Mouse (Mus musculus) embryonic facial prominence, embryonic 11.5 days (tissue): Measurements from ENCODE around the gene Scn2a. TPM values are rescaled to one million over a fixed set of nuclear protein-coding genes. Genes with fewer than 3 reads are reported as not detected.

Experiments used
- ATAC-seq: fragments of 200-750 bp; cut with Nextera tagmentation; replicated peaks from 2 replicates; pipeline ENCODE4 v1.8.0; 2017; ENCODE audit warnings: low read depth; ENCODE audit not compliant: insufficient number of reproducible peaks, low FRiP score, low TSS enrichment
- DNase-seq: peaks from one replicate; pipeline ENCODE4 v3.0.0-alpha.2; 2015; ENCODE audit warnings: low spot score
- H3K27ac ChIP-seq: fragments of 300-500 bp; sonication (generic); replicated peaks from 2 replicates; pipeline ENCODE4 v1.5.1; 2014; ENCODE audit warnings: mild to moderate bottlenecking, low read depth, low read length, control low read depth
- H3K27me3 ChIP-seq: fragments of 300-500 bp; sonication (generic); 2 replicates; pipeline ENCODE4 v1.6.1; 2014; ENCODE audit warnings: mild to moderate bottlenecking, low read length, moderate library complexity, mixed read lengths; ENCODE audit not compliant: control insufficient read depth, insufficient read depth
- H3K36me3 ChIP-seq: fragments of 300-500 bp; sonication (generic); replicated peaks from 2 replicates; pipeline ENCODE4 v1.6.1; 2014; ENCODE audit warnings: low read depth, mild to moderate bottlenecking, low read length, moderate library complexity, mixed read lengths; ENCODE audit not compliant: control insufficient read depth, insufficient read depth
- H3K4me1 ChIP-seq: fragments of 300-500 bp; sonication (generic); 2 replicates; pipeline ENCODE4 v1.6.1; 2014; ENCODE audit warnings: low read length, mixed read lengths; ENCODE audit not compliant: control insufficient read depth, insufficient read depth
- H3K4me2 ChIP-seq: fragments of 300-500 bp; sonication (generic); 2 replicates; pipeline ENCODE4 v1.6.1; 2014; ENCODE audit warnings: low read depth, mild to moderate bottlenecking, control low read depth, low read length, moderate library complexity
- H3K4me3 ChIP-seq: fragments of 300-500 bp; sonication (generic); 2 replicates; pipeline ENCODE4 v1.5.1; 2014; ENCODE audit warnings: low read depth, low read length, control low read depth
- H3K9ac ChIP-seq: fragments of 300-500 bp; sonication (generic); replicated peaks from 2 replicates; pipeline ENCODE4 v1.6.1; 2014; ENCODE audit warnings: mild to moderate bottlenecking, control low read depth, low read length
- H3K9me3 ChIP-seq: fragments of 300-500 bp; sonication (generic); replicated peaks from 2 replicates; pipeline ENCODE4 v1.6.1; 2016; ENCODE audit warnings: mild to moderate bottlenecking, low read length, inconsistent platforms, mixed read lengths; ENCODE audit not compliant: control insufficient read depth
- WGBS: fragments of 180-500 bp; shearing (Covaris S2); extraction: QIAGEN DNeasy Blood & Tissue Kit; methylation state at CpG from one replicate; pipeline ENCODE4 v1.1.7; 2014; 5-methylcytosine and 5-hydroxymethylcytosine counted together
- polyA plus RNA-seq: library from polyadenylated mRNA; unstranded; fragments of >200 nt; fragmentation: Nextera tagmentation; extraction: Ambion mirVana; gene quantifications from 2 replicates; pipeline ENCODE4 v1.2.1, GENCODE M21; 2014

The Scn2a gene
- 5.5 and 5.8 TPM in 2 replicates for polyA plus RNA-seq

DNA sequence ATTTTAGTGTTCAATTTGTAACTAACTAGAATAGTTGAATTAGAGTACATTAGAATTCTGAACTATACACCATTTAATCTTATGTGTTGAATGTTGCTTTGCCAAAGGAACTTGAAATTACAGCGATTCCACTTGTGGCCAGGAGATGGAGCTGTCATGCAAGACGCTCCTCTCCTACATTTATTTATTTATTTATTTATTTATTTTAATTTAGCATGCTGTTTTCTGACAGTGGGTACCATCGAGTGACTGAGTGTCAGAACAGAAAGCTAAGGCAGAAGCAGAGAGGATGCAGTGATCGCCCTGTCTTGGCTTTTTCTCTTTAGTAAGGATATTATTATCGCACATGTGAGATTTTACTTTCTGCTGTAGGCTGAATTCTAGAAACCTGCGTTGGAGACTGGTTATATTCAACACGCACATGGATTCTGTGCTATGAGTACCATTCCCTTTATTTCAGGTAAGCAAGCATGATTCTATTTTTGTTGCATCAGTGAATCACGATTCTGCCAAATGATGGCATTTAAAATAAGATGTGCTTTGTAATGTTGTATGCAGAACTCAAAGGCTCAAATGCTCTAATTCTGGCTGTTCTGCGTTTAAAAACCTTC lies at the start of gene Scn2a:
Gene Scn2a (plus strand): TSS at position 216 of the 611 bp plus-strand sequence.
- WGBS: 52% methylated on average over 9 of the region's 9 CpGs
- Histone ChIP-seq H3K4me2 (no peak within 1 kb of the TSS), H3K27me3 (no peaks in the 10 kb centered on the region), H3K9ac (no peak within 1 kb of the TSS), H3K4me1 (no peaks in the 10 kb centered on the region), H3K27ac (no peak within 1 kb of the TSS), H3K4me3 (no peak within 1 kb of the TSS), H3K9me3 (no peaks in the 10 kb centered on the region), H3K36me3 (no peaks in the 10 kb centered on the region)
- DNase-seq (peak; percentile 68), ATAC-seq (no peak)

DNA sequence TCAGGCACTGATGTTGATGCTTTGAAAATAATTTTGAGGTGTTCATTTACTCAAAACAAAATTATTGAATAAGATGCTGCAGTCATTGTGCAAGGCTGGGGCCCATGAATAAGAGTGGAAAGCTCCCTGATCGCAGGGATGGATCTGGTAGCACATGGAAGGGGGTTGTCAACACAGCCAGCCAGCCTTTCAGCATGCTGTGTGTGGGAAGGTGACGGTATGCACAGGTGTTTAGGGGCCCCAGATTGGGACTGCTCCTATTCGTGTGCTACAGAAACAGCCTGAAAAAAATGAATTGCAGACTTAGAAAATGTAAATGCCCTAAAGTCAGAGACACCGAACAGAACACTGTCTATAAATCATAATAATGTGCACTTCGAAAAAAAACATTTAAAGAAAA lies 32.9 kb upstream of the Scn2a start:
- 89% methylated on average over 5 of the region's 5 CpGs for whole genome bisulfite sequencing
- no peak for ATAC-seq
- Histone ChIP-seq H3K4me2 (no peak overlapping the region), H3K27ac (no peak overlapping the region), H3K9me3 (no peaks in the 10 kb centered on the region), H3K9ac (no peak overlapping the region), H3K4me3 (no peak overlapping the region), H3K36me3 (no peaks in the 10 kb centered on the region), H3K27me3 (no peaks in the 10 kb centered on the region), H3K4me1 (no peaks in the 10 kb centered on the region)
- no peak for DNase-seq

DNA sequence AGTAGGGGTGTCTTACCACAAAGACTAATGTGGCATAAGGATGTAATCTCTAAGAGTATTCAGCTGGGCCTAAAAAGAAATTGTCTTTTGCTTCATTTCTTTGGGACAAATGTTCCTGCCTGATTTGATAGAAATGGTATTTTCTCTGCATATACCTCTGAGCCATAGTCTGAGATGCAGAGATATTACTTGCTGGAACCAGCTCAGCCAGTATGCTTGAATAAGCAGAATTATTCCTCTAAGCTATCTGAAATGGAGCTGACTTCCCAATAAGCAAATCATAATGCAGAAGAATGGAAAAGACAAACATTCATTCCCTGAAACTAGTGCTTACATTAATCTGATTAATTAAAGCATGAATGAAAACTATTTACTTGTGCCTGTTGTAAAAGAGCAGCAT lies 12.8 kb upstream of the Scn2a start:
- H3K27ac ChIP-seq: no peak overlapping the region
- no peak for DNase-seq

DNA sequence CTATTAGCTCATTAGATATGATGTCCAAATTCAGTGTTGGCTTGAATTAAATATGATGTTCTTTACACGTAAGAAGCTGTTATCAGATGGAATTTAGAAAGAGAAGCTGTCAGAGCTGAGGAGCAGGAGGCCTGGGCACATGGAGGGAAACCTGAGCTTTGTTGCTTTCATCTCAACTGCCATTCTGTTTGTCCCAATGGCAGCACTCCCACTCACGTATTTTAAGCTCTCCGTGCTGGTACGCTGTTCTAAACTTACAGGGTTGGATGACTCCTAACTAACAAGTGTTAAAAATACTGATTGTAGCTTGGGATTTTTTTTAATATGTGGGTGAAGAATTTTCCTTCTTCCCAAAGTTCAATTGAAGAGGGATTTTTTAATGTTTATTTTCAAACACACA lies 8.7 kb upstream of the Scn2a start:
- no peak overlapping the region for H3K27ac ChIP-seq
- DNase-seq (no peak), ATAC-seq (no peak)
- no peak overlapping the region for H3K9ac ChIP-seq
- H3K9me3 ChIP-seq: no peaks in the 10 kb centered on the region
- no peaks in the 10 kb centered on the region for H3K36me3 ChIP-seq
- H3K4me2 ChIP-seq: no peak overlapping the region
- H3K4me3 ChIP-seq: no peak overlapping the region
- WGBS: 75% methylated on average over 4 of the region's 4 CpGs
- no peaks in the 10 kb centered on the region for H3K27me3 ChIP-seq
- H3K4me1 ChIP-seq: no peaks in the 10 kb centered on the region

More for the DNA sequence above, 12.8 kb upstream of the Scn2a start:
- no peak overlapping the region for H3K4me3 ChIP-seq
- H3K4me2 ChIP-seq: no peak overlapping the region
- no peak overlapping the region for H3K9ac ChIP-seq
- no peaks in the 10 kb centered on the region for H3K4me1 ChIP-seq
- H3K36me3 ChIP-seq: no peaks in the 10 kb centered on the region
- ATAC-seq: no peak
- H3K9me3 ChIP-seq: no peaks in the 10 kb centered on the region
- H3K27me3 ChIP-seq: no peaks in the 10 kb centered on the region

DNA sequence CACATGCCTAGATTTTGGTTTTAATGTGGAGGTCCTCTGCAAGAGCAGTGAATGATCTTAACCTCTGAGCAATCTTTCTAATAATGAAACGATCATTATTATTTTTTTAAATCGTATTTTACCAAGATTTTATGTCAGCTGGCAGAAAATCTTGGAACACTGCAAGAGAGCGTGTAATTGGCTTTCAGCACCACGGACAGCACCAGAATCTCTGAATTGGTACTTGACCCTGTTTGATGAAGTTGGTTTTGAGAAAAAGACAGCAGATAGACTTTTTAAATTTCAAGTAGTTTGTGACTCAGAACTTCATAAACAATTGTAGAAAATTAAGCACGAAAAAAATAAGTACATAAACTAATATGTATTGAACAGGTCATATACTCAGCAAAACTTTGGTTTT lies 790 bp upstream of the Scn2a start:
- no peak overlapping the region for H3K4me2 ChIP-seq

GRCm38 (mm10) chr2:65621254-65621653 lies 683 bp downstream of the Scn2a start:
- Histone ChIP-seq H3K4me3 (no peak overlapping the region), H3K27ac (no peak overlapping the region), H3K36me3 (no peaks in the 10 kb centered on the region), H3K27me3 (no peaks in the 10 kb centered on the region), H3K9me3 (no peaks in the 10 kb centered on the region), H3K9ac (no peak overlapping the region), H3K4me2 (no peak overlapping the region), H3K4me1 (no peaks in the 10 kb centered on the region)
- no peak for ATAC-seq
- 60% methylated on average over 5 of the region's 5 CpGs for WGBS
- no peak for DNase-seq

More for the DNA sequence above, 790 bp upstream of the Scn2a start:
- Histone ChIP-seq H3K9ac (no peak overlapping the region), H3K36me3 (no peaks in the 10 kb centered on the region), H3K4me1 (no peaks in the 10 kb centered on the region), H3K27me3 (no peaks in the 10 kb centered on the region), H3K9me3 (no peaks in the 10 kb centered on the region), H3K4me3 (no peak overlapping the region), H3K27ac (no peak overlapping the region)
- peak; percentile 90 for DNase-seq
- 21% methylated on average over 5 of the region's 5 CpGs for WGBS
- ATAC-seq: no peak

- 85% methylated on average over 5 of the region's 5 CpGs for WGBS
- DNase-seq (no peak), ATAC-seq (no peak)
- Histone ChIP-seq H3K36me3 (no peaks in the 10 kb centered on the region), H3K4me3 (no peak overlapping the region), H3K27ac (no peak overlapping the region), H3K9me3 (no peaks in the 10 kb centered on the region), H3K4me2 (no peak overlapping the region), H3K9ac (no peak overlapping the region), H3K27me3 (no peaks in the 10 kb centered on the region), H3K4me1 (no peaks in the 10 kb centered on the region)
These were observed 1.3 kb downstream of the Scn2a start for GRCm38 (mm10) chr2:65621838-65622237.

GRCm38 (mm10) chr2:65652636-65653035 lies 32.1 kb downstream of the Scn2a start:
- Histone ChIP-seq H3K27me3 (no peaks in the 10 kb centered on the region), H3K4me3 (no peak overlapping the region), H3K9ac (no peak overlapping the region), H3K9me3 (no peaks in the 10 kb centered on the region), H3K4me2 (no peak overlapping the region), H3K4me1 (no peaks in the 10 kb centered on the region), H3K36me3 (no peaks in the 10 kb centered on the region), H3K27ac (no peak overlapping the region)
- 78% methylated on average over 7 of the region's 7 CpGs for WGBS
- ATAC-seq (no peak), DNase-seq (no peak)
